Mouse (Mus musculus) neutrophil, adult 5-6 weeks (primary cell): ENCODE measurements around the gene Utp20. TPM values are rescaled to one million over a fixed set of nuclear protein-coding genes. Genes with fewer than 3 reads are reported as not detected.

Experiments
- ATAC-seq: fragments of 151-379, 151-347 bp; 2 replicates; pipeline ENCODE4 v1.8.0; 2017; ENCODE audit warnings: mild to moderate bottlenecking, moderate TSS enrichment; ENCODE audit not compliant: insufficient number of reproducible peaks, poor library complexity, low FRiP score, severe bottlenecking; ENCODE audit errors: extremely low read depth
- total RNA-seq: library from RNA; stranded (forward); fragments of 200-1000 nt; gene quantifications from 2 replicates; pipeline ENCODE4 v1.2.3, GENCODE M21; 2017

Utp20 gene
- total RNA-seq, 1 experiment from 2014 or later: 15.9 TPM

DNA sequence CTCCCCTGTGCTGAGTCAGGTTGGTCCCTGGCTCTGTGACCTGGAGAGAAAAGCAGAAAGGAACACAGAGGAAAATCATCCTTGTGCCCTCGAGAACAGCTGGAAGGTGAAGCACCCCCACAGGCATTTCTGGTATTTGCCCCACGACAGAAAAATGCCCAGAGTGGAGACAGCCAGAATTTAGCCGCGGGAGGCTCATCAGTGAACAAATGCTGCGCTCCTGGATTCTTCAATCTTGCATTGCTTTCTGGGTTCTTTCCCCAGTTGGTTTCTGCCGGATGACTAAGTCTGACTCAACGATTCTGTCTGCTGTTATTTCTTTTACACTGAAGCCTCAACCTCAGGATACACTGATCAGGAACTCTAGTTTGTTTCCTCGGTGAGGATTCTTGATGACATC lies 98.4 kb downstream of the Utp20 start:
- ATAC-seq: no peak

DNA sequence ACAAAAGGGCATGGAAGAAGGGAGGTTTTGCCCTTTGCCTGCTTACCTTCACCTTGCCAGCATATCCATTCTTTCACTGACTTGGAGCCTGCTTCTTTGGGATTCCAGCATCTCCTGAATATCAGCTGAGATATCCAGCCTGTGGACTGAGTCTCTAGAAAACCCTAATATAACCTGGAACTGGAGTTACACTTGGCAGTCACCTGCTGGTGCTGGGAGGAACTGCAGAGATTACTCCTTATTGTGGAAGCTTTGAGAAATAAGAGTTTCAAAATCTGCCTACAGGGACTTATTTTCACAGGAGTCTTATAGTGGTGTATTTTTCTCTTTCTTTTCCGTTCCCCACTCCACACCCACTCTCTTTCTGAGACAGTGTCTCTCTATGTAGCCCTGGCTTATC lies 99.5 kb downstream of the Utp20 start:
- no peak for ATAC-seq

DNA sequence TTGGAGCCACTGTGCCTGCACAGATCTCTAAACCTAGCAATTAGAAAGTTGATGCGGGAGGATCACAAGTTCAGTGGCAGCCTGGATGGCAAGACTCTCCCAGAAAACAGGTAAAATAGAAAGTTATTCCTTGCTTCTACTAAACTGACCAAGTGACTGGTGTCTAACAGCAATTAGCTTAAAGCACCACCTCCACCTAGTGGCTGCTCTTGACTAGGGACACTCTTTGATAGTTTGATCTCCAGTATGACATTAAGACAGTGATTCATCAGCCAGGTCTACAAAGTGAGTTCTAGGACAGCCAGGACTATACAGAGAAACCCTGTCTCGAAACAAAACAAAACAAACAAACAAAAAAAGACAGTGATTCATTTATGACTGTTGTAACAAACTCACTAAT lies 101.3 kb downstream of the Utp20 start:
- ATAC-seq: no peak

DNA sequence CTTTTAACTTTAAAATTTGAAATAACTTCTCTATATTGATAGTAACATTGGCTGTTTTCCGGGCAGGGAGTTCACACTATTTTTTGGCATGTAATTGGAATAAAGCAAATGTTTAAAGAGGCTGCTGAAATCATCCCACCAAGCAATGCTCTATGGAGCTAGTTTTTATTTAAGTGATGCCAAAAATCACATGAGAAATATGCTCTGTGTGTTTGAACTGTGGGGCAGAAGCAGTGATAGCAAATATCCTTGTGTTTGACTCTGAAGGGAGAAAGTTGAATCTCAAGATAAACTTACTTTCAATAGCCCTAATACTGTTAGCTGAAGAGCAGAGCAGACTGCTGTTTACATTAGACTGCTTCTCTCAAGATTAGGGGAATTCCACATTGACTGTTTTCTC lies 107.0 kb downstream of the Utp20 start:
- ATAC-seq: no peak

DNA sequence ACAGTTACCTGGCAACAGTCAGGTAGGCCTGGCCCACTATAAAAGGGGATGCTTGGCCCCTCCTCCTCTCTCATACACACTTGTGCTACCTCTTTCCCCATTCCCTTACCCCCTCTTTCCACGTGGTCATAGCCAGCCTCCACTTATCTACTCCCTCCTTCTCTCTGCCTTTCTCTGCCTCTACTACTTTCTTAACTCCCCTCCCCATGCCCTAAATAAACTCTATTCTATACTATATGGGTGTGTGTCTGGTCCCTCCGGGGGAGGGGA lies 108.9 kb downstream of the Utp20 start:
- no peak for ATAC-seq

DNA sequence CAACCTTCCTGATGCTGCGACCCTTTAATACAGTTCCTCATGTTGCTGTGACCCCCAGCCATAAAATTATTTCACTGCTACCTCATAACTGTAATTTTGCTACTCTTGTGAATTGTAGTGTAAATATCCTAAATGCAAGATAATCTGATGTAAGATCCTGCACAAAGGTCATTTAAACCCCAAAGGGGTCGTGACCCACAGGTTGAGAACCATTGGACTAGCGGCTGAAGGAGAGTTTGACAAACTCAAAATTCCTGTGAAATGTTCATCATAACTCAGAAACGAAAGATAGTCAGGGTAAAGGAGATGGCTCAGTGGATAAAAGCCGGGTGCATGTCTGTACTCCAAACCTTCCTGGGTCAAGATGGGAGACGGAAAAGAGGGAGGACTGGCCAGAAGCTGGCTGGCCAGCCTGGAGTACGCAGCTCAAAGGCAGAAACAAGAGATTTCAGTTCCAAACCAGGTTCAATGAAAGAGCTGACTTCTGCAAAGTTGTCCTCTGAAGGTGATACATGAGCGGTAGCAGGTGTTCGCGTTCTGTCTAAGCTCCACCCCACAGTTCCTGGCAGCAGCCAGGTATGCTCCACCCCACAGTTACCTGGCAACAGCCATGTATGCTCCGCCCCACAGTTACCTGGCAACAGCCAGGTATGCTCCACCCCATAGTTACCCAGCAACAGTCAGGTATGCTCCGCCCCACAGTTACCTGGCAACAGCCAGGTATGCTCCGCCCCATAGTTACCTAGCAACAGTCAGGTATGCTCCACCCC lies 109.4 kb downstream of the Utp20 start:
- ATAC-seq: no peak

DNA sequence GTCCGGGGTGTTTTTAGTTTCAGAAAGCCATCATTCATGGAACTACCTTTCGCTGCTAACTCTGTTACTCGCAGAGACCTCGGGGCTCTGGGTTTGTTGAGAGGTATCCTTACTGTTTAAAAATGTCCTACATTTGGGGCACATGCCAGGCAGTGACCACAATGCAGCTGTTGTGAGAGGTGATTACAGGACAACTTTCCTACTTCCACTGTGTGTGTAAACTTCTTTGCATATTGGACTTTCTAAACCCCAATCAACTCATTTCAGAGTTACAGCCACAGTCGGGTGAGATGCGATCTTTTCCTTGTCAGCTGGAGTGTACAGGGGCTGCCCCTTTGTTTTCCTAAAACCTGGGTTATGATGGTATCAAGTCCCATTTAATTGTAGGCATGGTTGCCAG lies 111.0 kb downstream of the Utp20 start:
- no peak for ATAC-seq

DNA sequence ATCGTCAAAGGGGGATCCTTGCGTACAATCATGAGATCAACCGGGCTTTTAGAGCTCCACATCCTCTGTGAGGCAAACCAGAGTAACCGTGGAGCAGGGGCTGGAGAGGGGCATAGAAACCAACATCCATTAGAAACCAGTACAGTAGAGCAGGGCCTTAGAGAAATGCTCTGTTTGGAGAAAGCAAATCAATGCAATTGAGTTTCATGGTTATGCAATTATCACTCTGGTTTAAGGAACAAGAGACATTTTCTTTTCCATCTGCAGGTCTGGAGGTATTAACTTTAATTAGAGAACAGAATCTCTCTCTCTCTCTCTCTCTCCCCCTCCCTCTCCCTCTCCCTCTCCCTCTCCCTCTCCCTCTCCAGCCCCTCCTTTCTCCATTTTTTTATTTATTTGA lies 111.9 kb downstream of the Utp20 start:
- no peak for ATAC-seq

DNA sequence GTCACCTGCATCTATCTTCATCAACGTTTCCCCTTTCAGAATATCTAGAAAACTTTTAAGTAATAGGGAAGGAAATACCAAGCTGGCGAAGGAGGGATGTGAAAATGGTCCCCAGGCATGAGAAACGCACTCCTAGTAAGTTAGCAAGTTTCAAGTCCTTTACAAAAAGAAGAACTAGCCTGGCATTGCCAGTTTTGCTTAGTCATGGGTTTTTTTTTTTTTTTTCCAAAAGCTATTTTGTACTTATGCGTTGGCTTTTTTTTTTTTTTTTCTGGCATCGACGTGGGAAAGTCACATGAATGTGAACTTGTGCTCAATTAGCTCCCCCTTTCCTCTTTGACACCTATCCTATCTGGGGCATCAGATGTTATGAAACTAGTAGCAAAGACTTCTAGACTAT lies 114.2 kb downstream of the Utp20 start:
- no peak for ATAC-seq

DNA sequence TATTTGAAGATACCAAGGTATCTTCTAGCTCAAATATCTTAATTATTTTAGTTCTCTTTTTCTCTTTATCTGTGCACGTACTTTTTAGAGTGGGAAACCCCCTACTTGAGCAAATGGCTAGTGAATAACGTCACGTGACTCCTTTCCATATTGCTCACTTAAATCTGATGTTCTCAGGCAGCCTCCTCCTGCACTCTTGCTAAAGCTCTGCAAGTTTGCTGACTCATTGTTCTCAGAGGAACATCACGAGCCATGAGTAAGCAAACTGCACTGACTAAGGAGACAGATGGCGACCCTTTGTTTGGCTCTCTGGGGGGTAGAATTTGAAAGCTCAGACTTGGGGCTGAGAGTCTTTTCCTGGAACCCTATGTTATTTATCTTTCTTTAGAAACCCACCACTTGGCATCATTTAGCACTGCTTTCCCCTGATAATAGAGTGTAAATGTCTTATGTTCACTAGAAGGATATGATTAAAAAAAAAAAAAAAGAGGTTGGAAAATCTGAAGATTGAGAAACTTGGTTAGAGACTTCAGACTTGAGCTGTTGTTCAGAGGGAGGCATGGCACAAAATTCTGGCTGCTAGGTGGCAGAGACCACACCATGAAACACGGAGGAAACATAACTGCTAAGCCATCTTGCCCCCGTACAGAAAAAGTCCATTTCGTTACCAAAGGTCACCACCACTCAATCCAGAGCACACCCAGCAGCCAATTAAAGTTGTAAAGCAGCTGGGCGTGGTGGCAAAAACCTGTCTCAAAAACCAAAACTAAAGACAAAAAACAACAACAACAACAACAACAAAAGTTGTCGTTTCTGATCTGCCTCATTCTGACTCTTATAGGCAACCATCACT lies 117.7 kb downstream of the Utp20 start:
- no peak for ATAC-seq

DNA sequence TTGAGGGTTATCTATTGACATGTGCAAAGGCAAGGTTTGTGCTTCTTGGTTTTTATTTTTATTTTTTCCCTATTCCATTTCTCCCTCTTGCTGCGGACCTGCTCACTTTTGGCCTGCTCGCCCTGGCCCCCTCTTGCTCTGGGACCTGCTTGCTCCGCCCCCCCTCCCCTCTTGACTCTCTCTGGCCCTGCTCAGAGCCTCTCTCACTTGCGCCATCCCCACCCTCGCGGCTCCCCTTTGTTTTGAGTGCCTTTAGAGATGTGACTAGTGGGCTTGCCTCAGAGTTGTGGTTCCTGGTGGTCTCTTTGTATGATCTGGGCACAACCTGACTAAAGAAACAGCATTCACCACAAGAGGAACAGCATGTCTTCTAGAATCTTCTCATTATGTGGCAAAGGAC lies 125.7 kb downstream of the Utp20 start:
- ATAC-seq: no peak

Other genes starting within 250 kb of the Utp20 start
- gene Mybpc1, start 221.7 kb downstream of the Utp20 start, total RNA-seq: 0.12 TPM in 1 of 2 replicates, not detected in the other
- gene Spic, start 141.8 kb downstream of the Utp20 start, total RNA-seq: 1.7 and 1.9 TPM in 2 replicates
- gene Arl1, start 95.9 kb downstream of the Utp20 start, total RNA-seq: 46.4 and 56.7 TPM in 2 replicates
- gene Slc5a8, start 59.2 kb upstream of the Utp20 start, total RNA-seq: 0.86 and 1.4 TPM in 2 replicates